ENCODE assay signal across 10 mouse cellular contexts in genomic region chr4:139382231-139382630, GRCm38 (mm10). TPM values are rescaled to one million over a fixed set of nuclear protein-coding genes. Genes with fewer than 3 reads are reported as not detected.
DNase-seq lines count a peak whose midpoint lies in the region; ATAC-seq and TF ChIP-seq lines count a peak whose summit lies in the region.
"Had no signal": no experiment of that assay in that cellular context is flagged by ENCODE, and none has a peak within 500 bp of the region (broad histone marks: within the 10 kb centered on the region; RNA-seq: fewer than 3 reads in every experiment).

No protein-coding gene starts in this region.

- peaks cover 40% of the 10 kb centered on the region for H3K4me1 ChIP-seq in heart, embryonic 15.5 days (replicated peaks)
- peaks cover 0 to 8% of the 10 kb centered on the region in 2 experiments; a peak in 2 of 4 replicates for H3K4me1 ChIP-seq in MEL (ENCODE audit: control insufficient read depth in 1 of 2, insufficient read depth in 2 of 2, low read length in 2 of 2)
- peaks cover 37% of the 10 kb centered on the region for H3K4me1 ChIP-seq in hindbrain, embryonic 13.5 days (replicated peaks)
- peaks cover 37% of the 10 kb centered on the region for H3K4me1 ChIP-seq in liver, embryonic 16.5 days (ENCODE audit: control insufficient read depth, low read depth, low read length)

- H3K79me2 ChIP-seq in MEL (ENCODE audit: control insufficient read depth, insufficient read depth, low read length, poor library complexity): peaks cover 69% of the 10 kb centered on the region

- H3K36me3 ChIP-seq in heart, embryonic 15.5 days: peaks cover 9% of the 10 kb centered on the region; the same call in 1 of the 2 replicates
- peaks cover 0 to 13% of the 10 kb centered on the region in 2 experiments; a peak in 3 of 4 replicates for H3K36me3 ChIP-seq in MEL (ENCODE audit: control insufficient read depth in 1 of 2, insufficient read depth in 2 of 2, low read length in 2 of 2)
- H3K36me3 ChIP-seq in hindbrain, embryonic 13.5 days: peaks cover 10% of the 10 kb centered on the region
- 0 out of 2 replicates have a peak, but pooled peaks cover 3% of the 10 kb centered on the region for H3K36me3 ChIP-seq in liver, embryonic 16.5 days (ENCODE audit: control insufficient read depth, insufficient read depth)

- TF ChIP-seq EP300 in MEL (IDR thresholded peaks at IDR 0.05; ENCODE audit: low read depth in 1 of 2, low read length in 2 of 2): no peak

- no peak overlapping the region for H3K4me3 ChIP-seq in heart, embryonic 15.5 days
- H3K4me3 ChIP-seq in MEL (ENCODE audit: control insufficient read depth in 1 of 2, insufficient read depth in 1 of 2, low read depth in 2 of 2, low read length in 2 of 2): peak overlapping the region; percentile 66 to 68
- H3K4me3 ChIP-seq in hindbrain, embryonic 13.5 days: peak overlapping the region; percentile 12; the same call in 1 of the 2 replicates
- peak overlapping the region; percentile 97 for H3K4me3 ChIP-seq in liver, embryonic 16.5 days (ENCODE audit: low read depth, low read length)

- no peak for TF ChIP-seq POLR2A in MEL (IDR thresholded peaks at IDR 0.05; ENCODE audit: control insufficient read depth in 1 of 2, insufficient read depth in 1 of 2, low read depth in 1 of 2, low read length in 2 of 2, poor library complexity in 1 of 2)

- no peak overlapping the region for H3K27ac ChIP-seq in heart, embryonic 15.5 days
- H3K27ac ChIP-seq in MEL (ENCODE audit: control insufficient read depth, low read depth, low read length): peak overlapping the region; percentile 14; the same call in 1 of the 2 replicates
- H3K27ac ChIP-seq in hindbrain, embryonic 13.5 days: no peak overlapping the region
- peak overlapping the region; percentile 61 for H3K27ac ChIP-seq in liver, embryonic 16.5 days (ENCODE audit: low read length)

- no peak for TF ChIP-seq RAD21 in MEL (IDR thresholded peaks at IDR 0.05; ENCODE audit: low read depth, low read length)

- peak overlapping the region; percentile 92 for H3K4me2 ChIP-seq in heart, embryonic 15.5 days
- H3K4me2 ChIP-seq in hindbrain, embryonic 13.5 days: peak overlapping the region; percentile 96
- H3K4me2 ChIP-seq in liver, embryonic 16.5 days (ENCODE audit: low read depth, low read length): peak overlapping the region; percentile 82

- no peaks in the 10 kb centered on the region for H3K9me3 ChIP-seq in heart, embryonic 15.5 days (replicated peaks)
- H3K9me3 ChIP-seq in MEL (replicated peaks; ENCODE audit: insufficient read depth, low read length): no peaks in the 10 kb centered on the region
- no peaks in the 10 kb centered on the region for H3K9me3 ChIP-seq in hindbrain, embryonic 13.5 days
- H3K9me3 ChIP-seq in liver, embryonic 16.5 days (replicated peaks; ENCODE audit: control insufficient read depth, low read length): no peaks in the 10 kb centered on the region

- no peak for TF ChIP-seq CTCF in MEL (IDR thresholded peaks at IDR 0.05 in 2 of 3, conservative IDR thresholded peaks at IDR 0.05 in 1 of 3; ENCODE audit: control insufficient read depth in 1 of 3, insufficient read depth in 1 of 3, low read depth in 2 of 3, low read length in 3 of 3, poor library complexity in 1 of 3, severe bottlenecking in 1 of 3)

- 56% methylated on average over 7 of the region's 7 CpGs for WGBS in heart, embryonic 15.5 days
- 84% methylated on average over 7 of the region's 7 CpGs for WGBS in hindbrain, embryonic 13.5 days
- 20% methylated on average over 7 of the region's 7 CpGs for WGBS in liver, embryonic 16.5 days (ENCODE audit: insufficient replicate concordance)

- no peak overlapping the region for H3K9ac ChIP-seq in heart, embryonic 15.5 days
- H3K9ac ChIP-seq in MEL (ENCODE audit: control insufficient read depth, low read depth, low read length, poor library complexity, severe bottlenecking): peak overlapping the region; percentile 81
- H3K9ac ChIP-seq in hindbrain, embryonic 13.5 days: peak overlapping the region; percentile 35; the same call in 1 of the 2 replicates
- peak overlapping the region; percentile 78 for H3K9ac ChIP-seq in liver, embryonic 16.5 days (ENCODE audit: low read depth, low read length)

- no peak for ATAC-seq in heart, embryonic 15.5 days (replicated peaks; ENCODE audit: insufficient number of reproducible peaks, insufficient read depth, low FRiP score, low read depth)
- no peak for ATAC-seq in hindbrain, embryonic 13.5 days (ENCODE audit: low FRiP score)
- no peak for ATAC-seq in liver, embryonic 16.5 days (ENCODE audit: low read depth)

- H3K27me3 ChIP-seq in heart, embryonic 15.5 days: no peaks in the 10 kb centered on the region
- H3K27me3 ChIP-seq in MEL (ENCODE audit: control insufficient read depth in 1 of 2, insufficient read depth in 2 of 2, low read length in 2 of 2): no peaks in the 10 kb centered on the region
- no peaks in the 10 kb centered on the region for H3K27me3 ChIP-seq in hindbrain, embryonic 13.5 days
- H3K27me3 ChIP-seq in liver, embryonic 16.5 days (ENCODE audit: control insufficient read depth, insufficient read depth, low read depth, low read length): no peaks in the 10 kb centered on the region

- no peak for DNase-seq in heart, adult 9 months (ENCODE audit: low spot score in 2 of 2)
- DNase-seq in MEL (ENCODE audit: low read depth, low spot score): peak; percentile 44
- DNase-seq in ovary, postnatal 36 days (ENCODE audit: low spot score): no peak
- DNase-seq in urinary bladder, postnatal 4 days (ENCODE audit: low spot score in 2 of 2): no peak
- DNase-seq in cerebellum, postnatal 25 days: no peak
- DNase-seq: cerebellum, postnatal 36 days; lung, adult 2 months had no signal

TF ChIP-seq in MEL, 35 proteins besides CTCF, POLR2A, EP300 and RAD21:
- TF ChIP-seq CHD2 (IDR thresholded peaks at IDR 0.05; ENCODE audit: low read length) (no peak), JUND (IDR thresholded peaks at IDR 0.05; ENCODE audit: low read depth, low read length) (0 out of 2 replicates have a peak, but pooled peaks have one; percentile 44)

RNA-seq across cellular contexts. Expression of gene Ubr4, which starts 29.8 kb away (rescaled TPM):
- polyA plus RNA-seq in heart, embryonic 15.5 days (2015; fragmentation: Nextera tagmentation; extraction: Ambion mirVana): 49.1 and 65.6 TPM in 2 replicates
- total RNA-seq in MEL (2012; rRNA removed): 81.9 and 94.9 TPM in 2 replicates
- 100 to 1,000 TPM; 177 to 270 TPM for polyA plus RNA-seq in MEL (2012; ENCODE audit: insufficient read depth in 1 of 2, insufficient read length in 2 of 2, low read depth in 1 of 2, low replicate concordance in 2 of 2, missing spikeins in 1 of 2)
- polyA plus RNA-seq in hindbrain, embryonic 13.5 days (2015; fragmentation: Nextera tagmentation; extraction: Ambion mirVana): 73.7 and 76.4 TPM in 2 replicates
- 35.0 and 42.9 TPM in 2 replicates for polyA plus RNA-seq in liver, embryonic 16.5 days (2015; fragmentation: Nextera tagmentation; extraction: Ambion mirVana)

RNA-seq across cellular contexts. Expression of gene Emc1, which starts 29.8 kb away (rescaled TPM):
- polyA plus RNA-seq in heart, embryonic 15.5 days (2015; fragmentation: Nextera tagmentation; extraction: Ambion mirVana): 35.4 and 40.1 TPM in 2 replicates
- total RNA-seq in MEL (2012; rRNA removed): 40.1 and 50.4 TPM in 2 replicates
- 10 to 100 TPM in 1 of 2 experiments, not detected in 1; 17.3 TPM for polyA plus RNA-seq in MEL (2012; ENCODE audit: insufficient read depth in 1 of 2, insufficient read length in 2 of 2, low read depth in 1 of 2, low replicate concordance in 2 of 2, missing spikeins in 1 of 2)
- 36.2 and 42.2 TPM in 2 replicates for polyA plus RNA-seq in hindbrain, embryonic 13.5 days (2015; fragmentation: Nextera tagmentation; extraction: Ambion mirVana)
- 12.8 and 13.2 TPM in 2 replicates for polyA plus RNA-seq in liver, embryonic 16.5 days (2015; fragmentation: Nextera tagmentation; extraction: Ambion mirVana)

RNA-seq across cellular contexts. Expression of gene Mrto4, which starts 29.9 kb away (rescaled TPM):
- 59.4 and 78.8 TPM in 2 replicates for polyA plus RNA-seq in heart, embryonic 15.5 days (2015; fragmentation: Nextera tagmentation; extraction: Ambion mirVana)
- total RNA-seq in MEL (2012; rRNA removed): 320 and 353 TPM in 2 replicates
- polyA plus RNA-seq in MEL (2012; ENCODE audit: insufficient read depth in 1 of 2, insufficient read length in 2 of 2, low read depth in 1 of 2, low replicate concordance in 2 of 2, missing spikeins in 1 of 2): 100 to 1,000 TPM in 1 of 2 experiments, not detected in 1; 253 TPM
- polyA plus RNA-seq in hindbrain, embryonic 13.5 days (2015; fragmentation: Nextera tagmentation; extraction: Ambion mirVana): 88.1 and 97.5 TPM in 2 replicates
- polyA plus RNA-seq in liver, embryonic 16.5 days (2015; fragmentation: Nextera tagmentation; extraction: Ambion mirVana): 62.5 and 65.7 TPM in 2 replicates

Comparison
In these comparisons a context has a peak if more than half of its experiments do, and no peak if none do; other contexts are left out.
1. H3K27ac ChIP-seq: peak in MEL (single experiment) and liver, embryonic 16.5 days (single experiment); none in heart, embryonic 15.5 days (single experiment) and hindbrain, embryonic 13.5 days (single experiment).
2. Peak in every context shown above with its lines, with median percentiles within 50 percentile points of each other: H3K4me2 ChIP-seq.